8 mouse cellular contexts compared by ENCODE assay signal in the genomic region with DNA sequence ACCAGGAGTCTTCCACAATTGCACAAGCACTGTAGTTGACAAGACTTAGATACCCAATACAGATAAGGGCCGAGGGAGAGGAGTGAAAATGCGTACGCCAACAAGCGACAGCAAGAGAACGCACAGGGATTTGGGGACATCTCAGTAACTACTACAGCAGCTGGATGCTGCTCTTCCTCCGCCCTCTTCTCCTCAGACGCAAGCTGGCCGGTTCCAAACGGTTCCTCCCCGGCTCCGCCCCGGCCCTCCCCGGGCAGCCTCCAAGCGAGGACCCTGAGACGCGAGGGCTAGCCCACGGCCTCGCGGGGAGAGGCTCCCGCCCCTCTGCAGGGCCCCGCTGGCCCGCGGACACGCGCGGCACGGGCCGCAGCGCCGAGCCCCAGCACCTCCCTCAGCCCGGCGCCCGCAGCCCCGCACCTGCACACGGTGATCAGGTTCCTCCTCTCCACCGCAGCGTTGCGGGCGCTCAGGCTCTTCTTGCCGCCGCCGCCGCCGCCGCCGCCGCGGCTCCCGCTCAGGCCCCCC. TPM values are rescaled to one million over a fixed set of nuclear protein-coding genes. Genes with fewer than 3 reads are reported as not detected.
DNase-seq lines count a peak whose midpoint lies in the region; ATAC-seq and TF ChIP-seq lines count a peak whose summit lies in the region.

No protein-coding gene starts in this region.

- H3K9me3 ChIP-seq in embryonic facial prominence, embryonic 15.5 days (replicated peaks): no peaks in the 10 kb centered on the region
- no peaks in the 10 kb centered on the region for H3K9me3 ChIP-seq in heart, embryonic 13.5 days
- H3K9me3 ChIP-seq in kidney, embryonic 16.5 days (ENCODE audit: low read length): no peaks in the 10 kb centered on the region
- H3K9me3 ChIP-seq in limb, embryonic 14.5 days (ENCODE audit: control insufficient read depth, low read length): no peaks in the 10 kb centered on the region
- H3K9me3 ChIP-seq in midbrain, embryonic 14.5 days (ENCODE audit: control insufficient read depth, low read length): no peaks in the 10 kb centered on the region

- peak; percentile 63 for DNase-seq in A20 (ENCODE audit: low read depth, low spot score)
- DNase-seq in limb, embryonic 14.5 days (ENCODE audit: low spot score): peak; percentile 32
- DNase-seq in midbrain, embryonic 14.5 days: peak; percentile 80
- peak in 1 of 2 experiments; percentile 24 for DNase-seq in spleen, adult 2 months (ENCODE audit: low read depth in 1 of 2, low spot score in 2 of 2)

- no peaks in the 10 kb centered on the region for H3K36me3 ChIP-seq in embryonic facial prominence, embryonic 15.5 days
- H3K36me3 ChIP-seq in heart, embryonic 13.5 days: no peaks in the 10 kb centered on the region
- no peaks in the 10 kb centered on the region for H3K36me3 ChIP-seq in kidney, embryonic 16.5 days (ENCODE audit: insufficient read depth, low read length)
- H3K36me3 ChIP-seq in limb, embryonic 14.5 days (ENCODE audit: control insufficient read depth, insufficient read depth, low read length): no peaks in the 10 kb centered on the region
- H3K36me3 ChIP-seq in midbrain, embryonic 14.5 days (ENCODE audit: control insufficient read depth, insufficient read depth, low read length): no peaks in the 10 kb centered on the region
- no peaks in the 10 kb centered on the region for H3K36me3 ChIP-seq in spleen, adult 2 months (ENCODE audit: control insufficient read depth, insufficient read depth, low read length)

- H3K27ac ChIP-seq in bone marrow, adult 2 months (ENCODE audit: control insufficient read depth, insufficient read depth, low read depth, low read length, poor library complexity): no peak overlapping the region
- H3K27ac ChIP-seq in embryonic facial prominence, embryonic 15.5 days (replicated peaks): 0 out of 2 replicates have a peak overlapping the region, but pooled peaks have one; percentile 44
- no peak overlapping the region for H3K27ac ChIP-seq in heart, embryonic 13.5 days (replicated peaks)
- H3K27ac ChIP-seq in kidney, embryonic 16.5 days (ENCODE audit: low read length): no peak overlapping the region
- peak overlapping the region; percentile 43; the same call in 1 of the 2 replicates for H3K27ac ChIP-seq in limb, embryonic 14.5 days (replicated peaks; ENCODE audit: low read depth, low read length)
- H3K27ac ChIP-seq in midbrain, embryonic 14.5 days (replicated peaks; ENCODE audit: low read depth, low read length): peak overlapping the region; percentile 95
- peak overlapping the region; percentile 55 for H3K27ac ChIP-seq in spleen, adult 2 months (ENCODE audit: insufficient read depth, low read length)

- TF ChIP-seq POLR2A in bone marrow, adult 2 months (IDR thresholded peaks at IDR 0.05; ENCODE audit: borderline replicate concordance, control insufficient read depth, low read depth, low read length): no peak
- no peak for TF ChIP-seq POLR2A in limb, embryonic 14.5 days (IDR thresholded peaks at IDR 0.05; ENCODE audit: borderline replicate concordance, extremely low read depth, insufficient read depth, insufficient read length)
- TF ChIP-seq POLR2A in spleen, adult 2 months (IDR thresholded peaks at IDR 0.05; ENCODE audit: low read depth, low read length): no peak

- peak overlapping the region; percentile 98 for H3K4me2 ChIP-seq in embryonic facial prominence, embryonic 15.5 days (replicated peaks)
- peak overlapping the region; percentile 89 for H3K4me2 ChIP-seq in heart, embryonic 13.5 days
- H3K4me2 ChIP-seq in kidney, embryonic 16.5 days (replicated peaks; ENCODE audit: low read depth, low read length): peak overlapping the region; percentile 99
- peak overlapping the region; percentile 88 for H3K4me2 ChIP-seq in limb, embryonic 14.5 days (replicated peaks; ENCODE audit: low read depth, low read length, severe bottlenecking)
- peak overlapping the region; percentile 68 for H3K4me2 ChIP-seq in midbrain, embryonic 14.5 days (ENCODE audit: low read length)

- WGBS in bone marrow, adult 2 months: 1% methylated on average over 49 of the region's 49 CpGs
- WGBS in embryonic facial prominence, embryonic 15.5 days: under 1% methylated on average over 44 of the region's 49 CpGs
- under 1% methylated on average over 27 of the region's 49 CpGs for WGBS in heart, embryonic 13.5 days
- 0% methylated on average over 15 of the region's 49 CpGs for WGBS in kidney, embryonic 16.5 days
- WGBS in limb, embryonic 14.5 days: 2% methylated on average over 32 of the region's 49 CpGs
- WGBS in midbrain, embryonic 14.5 days: 1% methylated on average over 45 of the region's 49 CpGs
- 1% methylated on average over 49 of the region's 49 CpGs for WGBS in spleen, adult 2 months

- TF ChIP-seq CTCF in bone marrow, adult 2 months (IDR thresholded peaks at IDR 0.05; ENCODE audit: control insufficient read depth, insufficient read depth, low read length): no peak
- no peak for TF ChIP-seq CTCF in spleen, adult 2 months (IDR thresholded peaks at IDR 0.05; ENCODE audit: extremely low read depth, insufficient read depth, insufficient read length, insufficient replicate concordance)

- ATAC-seq in embryonic facial prominence, embryonic 15.5 days (ENCODE audit: insufficient number of reproducible peaks, low FRiP score, low TSS enrichment, low read depth): peak; percentile 71
- ATAC-seq in heart, embryonic 13.5 days (ENCODE audit: extremely low read depth, insufficient number of reproducible peaks, low FRiP score, low TSS enrichment): peak; percentile 58
- peak; percentile 77 for ATAC-seq in kidney, embryonic 16.5 days (ENCODE audit: low FRiP score, low TSS enrichment)
- peak; percentile 52 for ATAC-seq in limb, embryonic 14.5 days (ENCODE audit: low FRiP score, low read depth)
- ATAC-seq in midbrain, embryonic 14.5 days (ENCODE audit: low FRiP score, low TSS enrichment): peak; percentile 68

- no peaks in the 10 kb centered on the region for H3K4me1 ChIP-seq in bone marrow, adult 2 months (ENCODE audit: control insufficient read depth, insufficient read depth, low read length)
- no peaks in the 10 kb centered on the region for H3K4me1 ChIP-seq in embryonic facial prominence, embryonic 15.5 days
- H3K4me1 ChIP-seq in heart, embryonic 13.5 days: no peaks in the 10 kb centered on the region
- H3K4me1 ChIP-seq in kidney, embryonic 16.5 days (ENCODE audit: insufficient read depth, low read length): no peaks in the 10 kb centered on the region
- 0 out of 2 replicates have a peak, but pooled peaks cover 2% of the 10 kb centered on the region for H3K4me1 ChIP-seq in limb, embryonic 14.5 days (ENCODE audit: control insufficient read depth, insufficient read depth, low read length)
- peaks cover 2% of the 10 kb centered on the region; the same call in 1 of the 2 replicates for H3K4me1 ChIP-seq in midbrain, embryonic 14.5 days (ENCODE audit: control insufficient read depth, insufficient read depth, low read length)
- H3K4me1 ChIP-seq in spleen, adult 2 months (ENCODE audit: control insufficient read depth, insufficient read depth, insufficient read length): no peaks in the 10 kb centered on the region

- H3K9ac ChIP-seq in embryonic facial prominence, embryonic 15.5 days: peak overlapping the region; percentile 43
- peak overlapping the region; percentile 82 for H3K9ac ChIP-seq in heart, embryonic 13.5 days
- peak overlapping the region; percentile 71 for H3K9ac ChIP-seq in kidney, embryonic 16.5 days (replicated peaks; ENCODE audit: low read length)
- peak overlapping the region; percentile 75 for H3K9ac ChIP-seq in limb, embryonic 14.5 days (ENCODE audit: low read depth, low read length, severe bottlenecking)
- H3K9ac ChIP-seq in midbrain, embryonic 14.5 days (replicated peaks; ENCODE audit: low read length): peak overlapping the region; percentile 97

- H3K4me3 ChIP-seq in bone marrow, adult 2 months (replicated peaks; ENCODE audit: control insufficient read depth, low read depth, low read length): peak overlapping the region; percentile 79
- peak overlapping the region; percentile 88 for H3K4me3 ChIP-seq in embryonic facial prominence, embryonic 15.5 days (replicated peaks)
- peak overlapping the region; percentile 83 for H3K4me3 ChIP-seq in heart, embryonic 13.5 days
- H3K4me3 ChIP-seq in kidney, embryonic 16.5 days (ENCODE audit: low read length): peak overlapping the region; percentile 85
- peak overlapping the region; percentile 84 for H3K4me3 ChIP-seq in limb, embryonic 14.5 days (replicated peaks; ENCODE audit: low read length)
- H3K4me3 ChIP-seq in midbrain, embryonic 14.5 days (replicated peaks; ENCODE audit: low read depth, low read length): peak overlapping the region; percentile 96
- peak overlapping the region; percentile 92 for H3K4me3 ChIP-seq in spleen, adult 2 months (ENCODE audit: extremely low read depth, insufficient read depth, insufficient read length)

- no peaks in the 10 kb centered on the region for H3K27me3 ChIP-seq in embryonic facial prominence, embryonic 15.5 days
- no peaks in the 10 kb centered on the region for H3K27me3 ChIP-seq in heart, embryonic 13.5 days (replicated peaks)
- H3K27me3 ChIP-seq in kidney, embryonic 16.5 days (ENCODE audit: insufficient read depth, low read length): no peaks in the 10 kb centered on the region
- no peaks in the 10 kb centered on the region for H3K27me3 ChIP-seq in limb, embryonic 14.5 days (ENCODE audit: control insufficient read depth, insufficient read depth, low read length)
- no peaks in the 10 kb centered on the region for H3K27me3 ChIP-seq in midbrain, embryonic 14.5 days (ENCODE audit: control insufficient read depth, insufficient read depth, low read length)
- peaks cover 3% of the 10 kb centered on the region; the same call in 1 of the 2 replicates for H3K27me3 ChIP-seq in spleen, adult 2 months (ENCODE audit: control insufficient read depth, insufficient read depth, low read length)

RNA-seq across cellular contexts. Expression of a gene that starts 0.6 kb away (rescaled TPM):
- not detected in 2 replicates for polyA plus RNA-seq in bone marrow, adult 2 months (2011; ENCODE audit: insufficient read depth, insufficient read length, low replicate concordance, missing spikeins)
- 3.6 and 4.0 TPM in 2 replicates for polyA plus RNA-seq in embryonic facial prominence, embryonic 15.5 days (2015; fragmentation: Nextera tagmentation; extraction: Ambion mirVana)
- 0.90 and 0.97 TPM in 2 replicates for polyA plus RNA-seq in heart, embryonic 13.5 days (2015; fragmentation: Nextera tagmentation; extraction: Ambion mirVana)
- 1.8 and 2.4 TPM in 2 replicates for polyA plus RNA-seq in kidney, embryonic 16.5 days (2015; fragmentation: Nextera tagmentation; extraction: Ambion mirVana)
- polyA plus RNA-seq in limb, embryonic 14.5 days (2012; rRNA removed): 4.2 and 4.3 TPM in 2 replicates
- 4.2 and 5.8 TPM in 2 replicates for polyA plus RNA-seq in limb, embryonic 14.5 days (2014; fragmentation: Nextera tagmentation; extraction: Ambion mirVana)
- polyA plus RNA-seq in midbrain, embryonic 14.5 days (2014; fragmentation: Nextera tagmentation; extraction: Ambion mirVana): 49.2 and 59.9 TPM in 2 replicates
- polyA plus RNA-seq in spleen, adult 2 months (2012; rRNA removed): 0.46 and 0.75 TPM in 2 replicates

RNA-seq across cellular contexts. Expression of a gene that starts 37.7 kb away (rescaled TPM):
- polyA plus RNA-seq in bone marrow, adult 2 months (2011; ENCODE audit: insufficient read depth, insufficient read length, low replicate concordance, missing spikeins): 0.86 and 2.8 TPM in 2 replicates
- 0.55 and 0.58 TPM in 2 replicates for polyA plus RNA-seq in embryonic facial prominence, embryonic 15.5 days (2015; fragmentation: Nextera tagmentation; extraction: Ambion mirVana)
- polyA plus RNA-seq in heart, embryonic 13.5 days (2015; fragmentation: Nextera tagmentation; extraction: Ambion mirVana): 0.11 and 0.23 TPM in 2 replicates
- polyA plus RNA-seq in kidney, embryonic 16.5 days (2015; fragmentation: Nextera tagmentation; extraction: Ambion mirVana): 0.27 and 0.37 TPM in 2 replicates
- 0.53 and 0.56 TPM in 2 replicates for polyA plus RNA-seq in limb, embryonic 14.5 days (2012; rRNA removed)
- polyA plus RNA-seq in limb, embryonic 14.5 days (2014; fragmentation: Nextera tagmentation; extraction: Ambion mirVana): 0.47 and 0.58 TPM in 2 replicates
- polyA plus RNA-seq in midbrain, embryonic 14.5 days (2014; fragmentation: Nextera tagmentation; extraction: Ambion mirVana): 1.3 and 2.1 TPM in 2 replicates
- polyA plus RNA-seq in spleen, adult 2 months (2012; rRNA removed): 2.6 and 2.9 TPM in 2 replicates

Comparison
In these comparisons a context has a peak if more than half of its experiments do, and no peak if none do; other contexts are left out.
1. H3K27ac ChIP-seq: peak in embryonic facial prominence, embryonic 15.5 days (single experiment), limb, embryonic 14.5 days (single experiment), midbrain, embryonic 14.5 days (single experiment) and spleen, adult 2 months (single experiment); none in bone marrow, adult 2 months (single experiment), heart, embryonic 13.5 days (single experiment) and kidney, embryonic 16.5 days (single experiment).
2. H3K9ac ChIP-seq: peak in every context shown above with its lines; median percentile 97 in midbrain, embryonic 14.5 days; 82 in heart, embryonic 13.5 days; 75 in limb, embryonic 14.5 days; 71 in kidney, embryonic 16.5 days; 43 in embryonic facial prominence, embryonic 15.5 days.
3. Peak in every context shown above with its lines, with median percentiles within 50 percentile points of each other: H3K4me3 ChIP-seq, ATAC-seq and H3K4me2 ChIP-seq.